ENCODE assay signal across 8 mouse cellular contexts in the genomic region with DNA sequence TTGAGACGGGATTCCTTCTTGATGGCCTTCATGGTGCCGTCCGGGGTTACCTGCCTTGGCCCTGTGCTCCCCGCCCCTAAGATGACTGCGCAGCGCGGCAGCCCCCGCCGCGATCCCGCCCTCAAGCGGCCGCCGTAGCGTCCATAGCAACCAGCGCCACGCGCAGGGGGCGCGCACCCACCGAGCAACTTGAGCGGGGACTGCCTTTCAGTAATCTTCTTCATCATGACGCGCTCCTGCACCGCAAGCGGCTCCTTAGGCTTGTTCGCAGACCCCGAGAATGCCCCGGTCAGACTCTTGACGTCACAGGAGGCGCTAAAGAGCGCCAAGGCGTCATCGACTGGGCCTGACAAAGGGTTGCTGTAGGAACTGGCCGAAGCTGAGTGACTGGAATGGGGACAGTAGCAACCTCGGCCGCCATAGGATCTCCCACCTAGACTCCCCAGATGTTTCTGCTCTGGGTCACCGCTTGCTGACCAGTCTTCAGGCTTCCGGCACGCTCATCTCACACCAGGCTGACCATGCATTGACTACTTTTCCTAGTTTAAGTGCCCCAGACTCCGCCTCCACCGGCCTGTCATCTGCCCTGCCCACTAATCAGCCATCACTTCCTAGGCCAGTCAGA. TPM values are rescaled to one million over a fixed set of nuclear protein-coding genes. Genes with fewer than 3 reads are reported as not detected.
A peak's percentile ranks its signal among the peaks of the same experiment; 100 is the strongest.
DNase-seq lines count a peak whose midpoint lies in the region; ATAC-seq lines count a peak whose summit lies in the region.

A gene (minus strand): TSS at position 524 of the 625 bp plus-strand sequence.

- H3K9me3 ChIP-seq in forebrain, embryonic 16.5 days (ENCODE audit: control insufficient read depth, low read length) = no peaks in the 10 kb centered on the region
- no peaks in the 10 kb centered on the region for H3K9me3 ChIP-seq in hindbrain, embryonic 15.5 days

- peak; percentile 49 for DNase-seq in WW6 (ENCODE audit: low read depth, low spot score)
- peak; percentile 69 for DNase-seq in cerebellum, adult 11-12 months
- DNase-seq in left cerebral cortex, postnatal 14 days (ENCODE audit: low spot score in 2 of 2) = peak; percentile 30 to 57
- peak; percentile 56 to 70 for DNase-seq in right cerebral cortex, adult 2 months (ENCODE audit: low spot score in 2 of 2)

- peak; percentile 76 for ATAC-seq in forebrain, embryonic 16.5 days
- ATAC-seq in hindbrain, embryonic 15.5 days (ENCODE audit: low FRiP score, low read depth) = peak; percentile 86
- peak; percentile 84 for ATAC-seq in megakaryocyte, adult 5-6 weeks (ENCODE audit: poor library complexity, severe bottlenecking)
- no peak for ATAC-seq in erythroid progenitor cell, adult 5-6 weeks (replicated peaks; ENCODE audit: low FRiP score, poor library complexity, severe bottlenecking)

- no peaks in the 10 kb centered on the region for H3K36me3 ChIP-seq in forebrain, embryonic 16.5 days (ENCODE audit: control insufficient read depth, insufficient read depth)
- no peaks in the 10 kb centered on the region for H3K36me3 ChIP-seq in hindbrain, embryonic 15.5 days

- H3K4me3 ChIP-seq in forebrain, embryonic 16.5 days (replicated peaks; ENCODE audit: low read length) = peak within 1 kb of the TSS; percentile 52
- peak within 1 kb of the TSS; percentile 54 for H3K4me3 ChIP-seq in hindbrain, embryonic 15.5 days

- H3K4me1 ChIP-seq in forebrain, embryonic 16.5 days (replicated peaks; ENCODE audit: control insufficient read depth, insufficient read depth, low read length) = peaks cover 8% of the 10 kb centered on the region; the same call in 1 of the 2 replicates
- H3K4me1 ChIP-seq in hindbrain, embryonic 15.5 days (replicated peaks) = peaks cover 15% of the 10 kb centered on the region

- peak within 1 kb of the TSS; percentile 50 for H3K9ac ChIP-seq in forebrain, embryonic 16.5 days (replicated peaks; ENCODE audit: low read depth, low read length)
- H3K9ac ChIP-seq in hindbrain, embryonic 15.5 days = peak within 1 kb of the TSS; percentile 70

- no peaks in the 10 kb centered on the region for H3K27me3 ChIP-seq in forebrain, embryonic 16.5 days (replicated peaks; ENCODE audit: control insufficient read depth, insufficient read depth, low read length)
- H3K27me3 ChIP-seq in hindbrain, embryonic 15.5 days = no peaks in the 10 kb centered on the region

- H3K27ac ChIP-seq in forebrain, embryonic 16.5 days (ENCODE audit: low read length) = no peak within 1 kb of the TSS
- H3K27ac ChIP-seq in hindbrain, embryonic 15.5 days (replicated peaks) = peak within 1 kb of the TSS; percentile 42

- WGBS in forebrain, embryonic 16.5 days = under 1% methylated on average over 42 of the region's 42 CpGs
- 1% methylated on average over 42 of the region's 42 CpGs for WGBS in hindbrain, embryonic 15.5 days

- intact Hi-C loops in left cerebral cortex, postnatal 14 days (cut with DNase I) = no loop called here

- peak within 1 kb of the TSS; percentile 80 for H3K4me2 ChIP-seq in forebrain, embryonic 16.5 days (ENCODE audit: low read length)
- peak within 1 kb of the TSS; percentile 97 for H3K4me2 ChIP-seq in hindbrain, embryonic 15.5 days

RNA-seq across cellular contexts. Expression of the gene that starts here (rescaled TPM):
- 1.9 and 2.6 TPM in 2 replicates for polyA plus RNA-seq in forebrain, embryonic 16.5 days (2015; fragmentation: Nextera tagmentation; extraction: Ambion mirVana)
- polyA plus RNA-seq in hindbrain, embryonic 15.5 days (2015; fragmentation: Nextera tagmentation; extraction: Ambion mirVana) = 3.8 and 4.8 TPM in 2 replicates
- total RNA-seq in left cerebral cortex, postnatal 14 days (2021) = 1 to 10 TPM; 3.2 to 3.8 TPM
- total RNA-seq in megakaryocyte, adult 5-6 weeks (2015) = 0.23 TPM in 1 of 2 replicates, not detected in the other
- 0.20 TPM in 1 of 2 replicates, not detected in the other for total RNA-seq in megakaryocyte, adult 5-6 weeks (2017)
- total RNA-seq in erythroid progenitor cell, adult 5-6 weeks (2015; ENCODE audit: low replicate concordance) = not detected in 2 replicates
- total RNA-seq in erythroid progenitor cell, adult 5-6 weeks (2017; ENCODE audit: low replicate concordance) = not detected in 2 replicates

Comparison
In these comparisons a context has a peak if more than half of its experiments do, and no peak if none do; other contexts are left out.
1. Peak in ATAC-seq in megakaryocyte, adult 5-6 weeks; RNA of the gene not detected or under 1 TPM.